ENCODE assay signal across 21 mouse cellular contexts in the genomic region with DNA sequence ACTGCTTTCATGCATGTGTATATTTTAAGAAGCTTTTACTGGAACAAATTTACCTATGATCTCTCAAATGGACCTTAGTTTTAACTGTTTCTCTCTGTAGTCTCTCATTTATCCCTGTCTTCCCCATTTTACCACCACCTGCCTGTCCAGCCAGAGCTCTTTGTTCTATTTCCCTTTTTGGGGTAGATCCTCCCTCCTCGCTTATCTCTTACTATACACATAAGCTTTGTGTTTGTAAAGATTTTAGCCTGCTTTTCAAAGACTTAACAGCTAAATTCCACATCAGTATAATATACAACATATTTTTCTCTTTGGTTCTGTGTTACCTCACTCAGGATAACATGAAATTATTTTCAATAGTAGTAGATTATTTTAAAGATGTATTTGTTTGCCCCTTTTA.
DNase-seq lines count a peak whose midpoint lies in the region; ATAC-seq and TF ChIP-seq lines count a peak whose summit lies in the region.
"Had no signal": no experiment of that assay in that cellular context is flagged by ENCODE, and none has a peak within 500 bp of the region (broad histone marks: within the 10 kb centered on the region; RNA-seq: fewer than 3 reads in every experiment).

No protein-coding gene starts in this region.

- no peaks in the 10 kb centered on the region for H3K27me3 ChIP-seq in MEL (ENCODE audit: control insufficient read depth in 1 of 2, insufficient read depth in 2 of 2, low read length in 2 of 2)
- H3K27me3 ChIP-seq: CH12.LX, Patski had no signal

- H3K27ac ChIP-seq in MEL (ENCODE audit: control insufficient read depth, low read depth, low read length): no peak overlapping the region

- ATAC-seq in erythroid progenitor cell, adult 5-6 weeks (replicated peaks; ENCODE audit: low FRiP score, poor library complexity, severe bottlenecking): no peak
- ATAC-seq: activated CD4-positive, CD25-positive, alpha-beta regulatory T cell, adult 4 months; CD4-positive, CD25-positive, alpha-beta regulatory T cell, adult 4 months; Patski had no signal

- H3K9ac ChIP-seq in MEL (ENCODE audit: control insufficient read depth, low read depth, low read length, poor library complexity, severe bottlenecking): no peak overlapping the region

- no peaks in the 10 kb centered on the region for H3K79me2 ChIP-seq in MEL (ENCODE audit: control insufficient read depth, insufficient read depth, low read length, poor library complexity)

- H3K36me3 ChIP-seq in MEL (ENCODE audit: control insufficient read depth in 1 of 2, insufficient read depth in 2 of 2, low read length in 2 of 2): peaks cover 0 to 8% of the 10 kb centered on the region in 2 experiments; a peak in 2 of 4 replicates
- H3K36me3 ChIP-seq: G1E had no signal

- TF ChIP-seq RAD21 in MEL (IDR thresholded peaks at IDR 0.05; ENCODE audit: low read depth, low read length): no peak

- TF ChIP-seq CTCF in MEL (IDR thresholded peaks at IDR 0.05 in 2 of 3, conservative IDR thresholded peaks at IDR 0.05 in 1 of 3; ENCODE audit: control insufficient read depth in 1 of 3, insufficient read depth in 1 of 3, low read depth in 2 of 3, low read length in 3 of 3, poor library complexity in 1 of 3, severe bottlenecking in 1 of 3): no peak

- TF ChIP-seq POLR2A in MEL (IDR thresholded peaks at IDR 0.05; ENCODE audit: control insufficient read depth in 1 of 2, insufficient read depth in 1 of 2, low read depth in 1 of 2, low read length in 2 of 2, poor library complexity in 1 of 2): no peak

- H3K4me3 ChIP-seq in MEL (ENCODE audit: control insufficient read depth in 1 of 2, insufficient read depth in 1 of 2, low read depth in 2 of 2, low read length in 2 of 2): no peak overlapping the region

- TF ChIP-seq EP300 in MEL (IDR thresholded peaks at IDR 0.05; ENCODE audit: low read depth in 1 of 2, low read length in 2 of 2): peak in 1 of 2 experiments; percentile 42; a peak in 1 of 4 replicates

- DNase-seq in MEL (ENCODE audit: low read depth, low spot score): peak; percentile 69
- peak; percentile 26 for DNase-seq in MEL-GATA-1-ER (ENCODE audit: extremely low read depth, low read depth)
- DNase-seq in heart, postnatal 36 days: no peak
- DNase-seq: adrenal gland, adult 2 months; adrenal gland, adult 8-10 months; adrenal gland, postnatal 10 days; adrenal gland, postnatal 14 days; adrenal gland, postnatal 25 days; adrenal gland, postnatal 36 days; B cell, adult 2 months; cerebellum, adult 11 months; cerebellum, adult 11-12 months; cerebellum, adult 18-20 months; cerebellum, adult 2 months; cerebellum, adult 8-10 months had no signal

- peaks cover 0 to 8% of the 10 kb centered on the region in 2 experiments; a peak in 2 of 4 replicates for H3K4me1 ChIP-seq in MEL (ENCODE audit: control insufficient read depth in 1 of 2, insufficient read depth in 2 of 2, low read length in 2 of 2)

- H3K9me3 ChIP-seq in MEL (replicated peaks; ENCODE audit: insufficient read depth, low read length): no peaks in the 10 kb centered on the region

- intact Hi-C loops in heart, postnatal 36 days (cut with DNase I): no loop called here

TF ChIP-seq in MEL, 35 proteins besides CTCF, POLR2A, EP300 and RAD21:
- TF ChIP-seq MEF2A (IDR thresholded peaks at IDR 0.05; ENCODE audit: extremely low read depth, insufficient replicate concordance, low read depth, low read length, poor library complexity, severe bottlenecking) (no peak), RCOR1 (IDR thresholded peaks at IDR 0.05; ENCODE audit: low read depth, low read length) (peak; percentile 53; the same call in 1 of the 2 replicates), GATA1 (IDR thresholded peaks at IDR 0.05; ENCODE audit: low read depth, low read length) (peak; percentile 21; the same call in 1 of the 2 replicates)

Comparison
In these comparisons a context has a peak if more than half of its experiments do, and no peak if none do; other contexts are left out.
1. DNase-seq: peak in MEL (single experiment) and MEL-GATA-1-ER (single experiment); none in heart, postnatal 36 days (0 of 2).